Mouse (Mus musculus) ES-E14 (cell line): ENCODE measurements around the gene Sdhaf2. TPM values are rescaled to one million over a fixed set of nuclear protein-coding genes. Genes with fewer than 3 reads are reported as not detected.

Experiments used
- DNase-seq: peaks from one replicate; pipeline ENCODE4 v3.0.0-alpha.2; 2013; ENCODE audit warnings: low read depth, low spot score
- H3K27ac ChIP-seq: 2 replicates; pipeline ENCODE4 v1.5.1; 2012; ENCODE audit warnings: low read depth, mild to moderate bottlenecking, low read length, moderate library complexity, mixed read lengths; ENCODE audit not compliant: poor library complexity, insufficient read depth, severe bottlenecking
- H3K36me3 ChIP-seq: 2 replicates; pipeline ENCODE4 v1.6.1; 2012; ENCODE audit warnings: mild to moderate bottlenecking, low read length, moderate library complexity, mixed read lengths; ENCODE audit not compliant: control insufficient read depth, poor library complexity, insufficient read depth, severe bottlenecking
- H3K4me1 ChIP-seq, 2 experiments: fragments of 150-350 bp in 1 of 2; sonication (generic) in 1 of 2; 2 replicates each; pipeline ENCODE4 v1.6.1; 2012; ENCODE audit warnings: low read length in 2 of 2, mild to moderate bottlenecking in 1 of 2, mixed read lengths in 1 of 2; ENCODE audit not compliant: control insufficient read depth in 2 of 2, insufficient read depth in 2 of 2, poor library complexity in 1 of 2
- H3K4me3 ChIP-seq, 2 experiments: fragments of 150-350 bp in 1 of 2; sonication (generic) in 1 of 2; 2 replicates each; pipeline ENCODE4 v1.5.1; 2012; ENCODE audit warnings: low read length in 2 of 2, low read depth in 1 of 2, mild to moderate bottlenecking in 1 of 2, mixed read lengths in 1 of 2; ENCODE audit not compliant: insufficient read depth in 1 of 2, poor library complexity in 1 of 2, severe bottlenecking in 1 of 2
- H3K9ac ChIP-seq: 2 replicates; pipeline ENCODE4 v1.6.1; 2012; ENCODE audit warnings: low read depth, mild to moderate bottlenecking, low read length, mixed read lengths; ENCODE audit not compliant: poor library complexity, insufficient read depth, severe bottlenecking
- H3K9me3 ChIP-seq: fragments of 150-350 bp; sonication (generic); 2 replicates; pipeline ENCODE4 v1.6.1; 2012; ENCODE audit warnings: low read depth, mild to moderate bottlenecking, low read length; ENCODE audit not compliant: control insufficient read depth, insufficient read depth
- CHD2 ChIP-seq: IDR thresholded peaks from 2 replicates; pipeline ENCODE4 v1.6.1; 2014; ENCODE audit warnings: mild to moderate bottlenecking, low read depth, low read length, inconsistent platforms
- HCFC1 ChIP-seq: IDR thresholded peaks from 2 replicates; pipeline ENCODE4 v1.6.1; 2012; ENCODE audit warnings: low read length, inconsistent platforms, borderline replicate concordance; ENCODE audit not compliant: insufficient read depth
- MAFK ChIP-seq: IDR thresholded peaks from 2 replicates; pipeline ENCODE4 v1.6.1; 2014; ENCODE audit warnings: mild to moderate bottlenecking, low read depth, low read length, inconsistent platforms; ENCODE audit not compliant: insufficient read depth
- ZC3H11A ChIP-seq: IDR thresholded peaks from 2 replicates; pipeline ENCODE4 v1.6.1; 2012; ENCODE audit warnings: low read depth, mild to moderate bottlenecking, inconsistent platforms, low read length, borderline replicate concordance
- ZNF384 ChIP-seq: IDR thresholded peaks from 2 replicates; pipeline ENCODE4 v1.6.1; 2012; ENCODE audit warnings: low read depth, low read length, inconsistent platforms
- in situ Hi-C, 2 experiments: fragments of 600-800 bp; cut with MboI; formaldehyde crosslinking; loops; one replicate each; pipeline ENCODE4 v1.15.1; 2025; ENCODE audit warnings: low sequenced_read_pairs in 2 of 2, inconsistent platforms in 1 of 2; ENCODE audit not compliant: unreplicated experiment in 2 of 2
- total RNA-seq: library from RNA; depleted of rRNA; stranded (reverse); fragments of 300-350 nt; gene quantifications from 2 replicates; pipeline ENCODE4 v1.2.3, GENCODE M21; 2012

Sdhaf2 gene
- total RNA-seq, 1 experiment: 31.3 TPM

DNA sequence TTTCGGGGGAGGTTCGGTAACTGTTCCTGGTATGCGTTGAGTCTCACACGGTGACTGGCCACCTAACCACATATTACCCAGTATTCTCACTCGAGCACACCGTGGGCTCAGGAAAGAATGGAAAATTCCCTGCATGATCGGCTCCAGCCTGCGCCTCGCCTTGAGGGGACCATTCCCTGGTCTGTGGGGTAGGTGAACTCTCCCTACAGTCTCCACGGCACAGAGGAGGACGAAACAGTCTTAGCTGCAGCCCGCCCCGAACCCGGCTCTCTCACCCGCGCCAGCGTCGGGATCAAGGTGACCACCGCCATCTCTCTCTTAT is 1.2 kb downstream of the Sdhaf2 start:
- no peak for DNase-seq
- no peaks in the 10 kb centered on the region for H3K9me3 ChIP-seq
- TF ChIP-seq MAFK (no peak), HCFC1 (peak; percentile 63; the same call in 1 of the 2 replicates)
- H3K9ac ChIP-seq: peak overlapping the region; percentile 97
- in situ Hi-C loops: no loop called here
- peaks cover 0 to 2% of the 10 kb centered on the region in 2 experiments; a peak in 2 of 4 replicates for H3K4me1 ChIP-seq
- H3K4me3 ChIP-seq: peak overlapping the region; percentile 81 to 90
- peaks cover 6% of the 10 kb centered on the region for H3K36me3 ChIP-seq
- peak overlapping the region; percentile 71 for H3K27ac ChIP-seq

- in situ Hi-C loops: no loop called here
- DNase-seq: no peak
- Histone ChIP-seq H3K9me3 (no peaks in the 10 kb centered on the region), H3K36me3 (peaks cover 6% of the 10 kb centered on the region), H3K4me3 (no peak overlapping the region), H3K4me1 (peaks cover 0 to 2% of the 10 kb centered on the region in 2 experiments; a peak in 2 of 4 replicates), H3K9ac (no peak overlapping the region), H3K27ac (no peak overlapping the region)
- TF ChIP-seq HCFC1: no peak
- TF ChIP-seq CHD2: no peak
Measured at GRCm38 (mm10) chr19:10523483-10524080, 2.4 kb downstream of the Sdhaf2 start.

DNA sequence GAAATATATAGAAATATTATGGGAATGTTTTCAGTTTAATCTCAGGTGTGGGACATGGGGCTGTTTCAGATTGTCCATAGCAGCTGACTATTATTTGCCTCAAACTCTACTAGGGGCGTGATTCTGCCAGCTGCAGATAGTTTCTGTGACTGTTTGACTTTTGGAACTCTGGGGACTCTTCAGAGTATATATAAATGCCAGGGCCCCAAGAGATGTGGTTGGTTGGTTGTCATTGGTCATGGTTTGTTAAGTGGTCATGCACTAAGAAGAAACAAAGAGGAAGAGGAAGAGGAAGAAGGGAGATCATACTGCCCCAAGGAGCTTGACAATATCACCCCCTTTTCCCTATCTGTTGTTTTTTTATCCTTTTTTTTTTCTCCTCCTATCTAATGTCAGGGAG is 4.0 kb downstream of the Sdhaf2 start:
- in situ Hi-C loops: no loop called here
- Histone ChIP-seq H3K27ac (no peak overlapping the region), H3K4me1 (peaks cover 0 to 2% of the 10 kb centered on the region in 2 experiments; a peak in 2 of 4 replicates), H3K9me3 (no peaks in the 10 kb centered on the region), H3K4me3 (no peak overlapping the region), H3K36me3 (peaks cover 2% of the 10 kb centered on the region), H3K9ac (no peak overlapping the region)
- no peak for TF ChIP-seq ZNF384
- no peak for TF ChIP-seq HCFC1
- no peak for TF ChIP-seq ZC3H11A
- DNase-seq: no peak

DNA sequence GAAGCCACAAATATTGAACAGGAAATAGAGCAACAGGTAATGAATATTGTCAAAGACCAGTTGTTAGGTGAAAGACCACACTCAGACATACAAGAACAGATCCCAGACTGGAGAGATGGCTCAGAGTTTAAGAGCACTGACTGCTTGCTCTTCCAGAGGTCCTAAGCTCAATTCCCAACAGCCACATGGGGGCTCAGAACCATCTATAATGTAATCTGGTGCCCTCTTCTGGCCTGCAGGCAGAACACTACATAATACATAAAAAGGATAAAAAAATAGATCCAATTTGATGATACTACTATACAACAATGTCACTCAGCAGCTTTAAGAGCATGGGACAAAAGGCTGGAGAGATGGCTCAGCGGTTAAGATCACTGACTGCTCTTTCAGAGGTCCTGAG is 5.6 kb downstream of the Sdhaf2 start:
- no peak overlapping the region for H3K4me3 ChIP-seq
- no peak overlapping the region for H3K27ac ChIP-seq
- H3K9ac ChIP-seq: no peak overlapping the region
- peaks cover 0 to 2% of the 10 kb centered on the region in 2 experiments; a peak in 2 of 4 replicates for H3K4me1 ChIP-seq
- peak; percentile 25 for DNase-seq
- peaks cover 7% of the 10 kb centered on the region for H3K36me3 ChIP-seq
- peak; percentile 67 for TF ChIP-seq ZNF384
- TF ChIP-seq HCFC1: no peak
- in situ Hi-C loops: no loop called here
- no peaks in the 10 kb centered on the region for H3K9me3 ChIP-seq

GRCm38 (mm10) chr19:10510759-10511330 is 15.1 kb downstream of the Sdhaf2 start:
- DNase-seq: no peak
- Histone ChIP-seq H3K4me3 (no peak overlapping the region), H3K9me3 (no peaks in the 10 kb centered on the region), H3K9ac (no peak overlapping the region), H3K36me3 (peaks cover 5% of the 10 kb centered on the region), H3K27ac (no peak overlapping the region), H3K4me1 (no peaks in the 10 kb centered on the region)
- TF ChIP-seq CHD2: no peak
- TF ChIP-seq ZNF384: no peak
- TF ChIP-seq ZC3H11A: no peak
- in situ Hi-C loops: no loop called here
